Mouse (Mus musculus) hindbrain, embryonic 13.5 days (tissue): ENCODE measurements around the gene Acsbg1. TPM values are rescaled to one million over a fixed set of nuclear protein-coding genes. Genes with fewer than 3 reads are reported as not detected.

ENCODE experiments used
- ATAC-seq: fragments of 200-750 bp; cut with Nextera tagmentation; 2 replicates; pipeline ENCODE4 v1.8.0; 2017; ENCODE audit warnings: moderate TSS enrichment; ENCODE audit not compliant: low FRiP score
- H3K27ac ChIP-seq: fragments of 300-500 bp; sonication (generic); 2 replicates; pipeline ENCODE4 v1.5.1; 2015; ENCODE audit warnings: inconsistent platforms, mild to moderate bottlenecking, moderate library complexity
- H3K27me3 ChIP-seq: fragments of 300-500 bp; sonication (generic); 2 replicates; pipeline ENCODE4 v1.6.1; 2015; ENCODE audit warnings: mild to moderate bottlenecking, inconsistent platforms
- H3K36me3 ChIP-seq: fragments of 300-500 bp; sonication (generic); 2 replicates; pipeline ENCODE4 v1.6.1; 2015; ENCODE audit warnings: mild to moderate bottlenecking, inconsistent platforms
- H3K4me1 ChIP-seq: fragments of 300-500 bp; sonication (generic); replicated peaks from 2 replicates; pipeline ENCODE4 v1.6.1; 2015; ENCODE audit warnings: inconsistent platforms
- H3K4me2 ChIP-seq: fragments of 300-500 bp; sonication (generic); 2 replicates; pipeline ENCODE4 v1.6.1; 2015; ENCODE audit warnings: inconsistent platforms, mild to moderate bottlenecking, moderate library complexity
- H3K4me3 ChIP-seq: fragments of 300-500 bp; sonication (generic); 2 replicates; pipeline ENCODE4 v1.5.1; 2015; ENCODE audit warnings: mild to moderate bottlenecking, inconsistent platforms
- H3K9ac ChIP-seq: fragments of 300-500 bp; sonication (generic); 2 replicates; pipeline ENCODE4 v1.6.1; 2015; ENCODE audit warnings: mild to moderate bottlenecking, inconsistent platforms
- H3K9me3 ChIP-seq: fragments of 300-500 bp; sonication (generic); 2 replicates; pipeline ENCODE4 v1.6.1; 2016; ENCODE audit warnings: inconsistent platforms
- WGBS: fragments of 180-500 bp; shearing (Covaris S2); methylation state at CpG from one replicate; pipeline ENCODE4 v1.1.7; 2015; 5-methylcytosine and 5-hydroxymethylcytosine counted together
- microRNA-seq: library from miRNA; unstranded; fragments of <30 nt; microRNA quantifications from one replicate; pipeline ENCODE4, GENCODE M21; 2016
- polyA plus RNA-seq: library from polyadenylated mRNA; unstranded; fragments of >200 nt; fragmentation: Nextera tagmentation; extraction: Ambion mirVana; gene quantifications from 2 replicates; pipeline ENCODE4 v1.2.1, GENCODE M21; 2015

Gene Acsbg1
- polyA plus RNA-seq, 1 experiment from 2014 or later = 15.6 TPM

DNA sequence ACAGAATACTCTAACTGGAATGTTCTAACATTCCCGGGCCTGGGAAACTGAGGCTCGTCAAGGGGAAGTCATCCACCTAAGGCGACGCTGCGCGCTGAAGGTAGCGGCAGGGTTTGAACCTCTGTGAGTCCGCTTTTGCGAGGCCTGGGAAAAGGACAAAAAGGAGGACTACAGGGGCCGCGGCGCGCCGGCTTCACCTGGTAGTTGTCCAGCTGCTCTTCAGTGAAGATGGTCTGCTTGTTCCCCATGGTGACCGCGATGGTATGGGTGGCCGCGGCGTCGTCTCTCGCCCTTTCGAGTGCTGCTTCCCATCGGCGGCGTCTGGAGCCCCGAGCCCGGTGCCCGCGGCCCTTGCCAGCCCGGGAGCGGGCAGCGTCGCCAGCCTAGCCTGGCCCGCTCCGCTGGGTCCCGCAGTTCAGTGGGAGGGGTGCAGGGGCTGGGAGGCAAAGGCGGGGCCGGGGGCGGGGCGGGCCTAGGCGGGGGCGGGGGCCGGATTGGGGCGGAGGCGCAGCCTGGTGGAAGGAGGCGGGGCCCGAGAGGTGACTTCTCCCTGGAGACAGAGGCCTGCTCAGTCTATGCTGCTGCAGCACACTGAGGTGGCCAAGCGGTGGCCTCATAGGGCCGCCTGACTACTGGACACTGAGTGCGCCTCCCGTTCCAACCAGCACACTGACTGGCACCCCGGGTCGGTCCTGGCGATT, 101.7 kb downstream of the Acsbg1 start, which contains the start of gene Cib2:
Gene Cib2, minus strand, starts transcription at position 448 of the 701 bp plus-strand sequence.
- Histone ChIP-seq H3K4me3 (peak within 1 kb of the TSS; percentile 54), H3K9me3 (no peaks in the 10 kb centered on the region), H3K4me2 (peak within 1 kb of the TSS; percentile 71), H3K4me1 (peaks cover 21% of the 10 kb centered on the region), H3K9ac (peak within 1 kb of the TSS; percentile 73), H3K36me3 (no peaks in the 10 kb centered on the region), H3K27ac (peak within 1 kb of the TSS; percentile 19; the same call in 1 of the 2 replicates), H3K27me3 (no peaks in the 10 kb centered on the region)
- 2% methylated on average over 51 of the region's 54 CpGs for WGBS
- peak; percentile 98 for ATAC-seq

DNA sequence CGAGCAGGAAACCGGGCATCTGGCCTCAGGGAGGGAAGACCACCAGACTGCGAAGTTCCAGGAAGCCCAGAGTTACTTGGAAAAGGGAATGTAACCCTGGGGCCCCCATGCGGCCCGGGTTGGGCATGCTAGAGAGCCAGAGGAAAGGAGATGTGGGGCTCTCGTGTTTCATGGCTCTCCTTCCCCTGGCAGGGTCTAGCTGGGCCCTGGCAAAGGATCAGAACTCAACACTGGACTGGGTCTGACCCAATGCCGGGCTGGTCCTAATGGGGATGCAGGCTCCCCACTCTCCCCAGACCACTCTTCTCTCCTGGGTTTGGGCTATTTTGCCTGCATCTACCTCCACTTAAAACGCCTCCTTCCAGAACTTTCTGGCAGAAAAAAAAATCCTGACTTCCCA, 102.9 kb downstream of the Acsbg1 start:
- 76% methylated on average over 8 of the region's 8 CpGs for WGBS
- Histone ChIP-seq H3K27me3 (no peaks in the 10 kb centered on the region), H3K36me3 (no peaks in the 10 kb centered on the region), H3K4me2 (peak overlapping the region; percentile 71; the same call in 1 of the 2 replicates), H3K4me3 (no peak overlapping the region), H3K27ac (no peak overlapping the region), H3K4me1 (peaks cover 21% of the 10 kb centered on the region), H3K9ac (no peak overlapping the region), H3K9me3 (no peaks in the 10 kb centered on the region)
- ATAC-seq = no peak

DNA sequence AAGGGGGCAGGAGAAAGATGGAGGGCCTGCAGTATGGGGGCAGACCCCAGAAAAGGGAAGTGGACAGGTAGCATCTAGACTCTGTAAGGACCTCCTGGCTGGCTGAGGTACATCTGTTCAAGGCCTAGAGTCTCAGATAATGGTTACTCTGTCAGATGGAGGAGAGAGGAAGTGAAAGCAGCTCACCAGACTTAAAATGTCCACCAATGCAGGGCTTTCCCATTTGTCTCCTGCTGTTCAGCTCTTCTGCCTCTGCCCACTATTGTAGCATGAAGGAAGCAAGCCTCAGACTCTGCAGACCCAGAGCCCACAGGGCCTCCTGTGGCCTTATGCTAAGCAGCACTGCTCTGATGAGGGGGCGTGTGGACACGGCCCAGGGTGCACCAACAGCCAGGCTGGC, 106.6 kb downstream of the Acsbg1 start:
- no peak for ATAC-seq
- Histone ChIP-seq H3K4me1 (peaks cover 17% of the 10 kb centered on the region), H3K9me3 (no peaks in the 10 kb centered on the region), H3K9ac (no peak overlapping the region), H3K27me3 (no peaks in the 10 kb centered on the region), H3K27ac (no peak overlapping the region), H3K4me2 (no peak overlapping the region), H3K36me3 (0 out of 2 replicates have a peak, but pooled peaks cover 2% of the 10 kb centered on the region), H3K4me3 (no peak overlapping the region)
- 68% methylated on average over 2 of the region's 2 CpGs for WGBS

Small RNAs within 50 kb of the gene (microRNA-seq; reads per million reads assigned to microRNA genes)
- gene Mir5710 = not detected

Other genes with a start within 250 kb of the Acsbg1 start
- gene Dmxl2, start 160.2 kb downstream of the Acsbg1 start, polyA plus RNA-seq = 43.3 and 44.0 TPM in 2 replicates
- gene Sh2d7, start 122.9 kb downstream of the Acsbg1 start, polyA plus RNA-seq = 0.08 TPM in 1 of 2 replicates, not detected in the other
- 42.4 and 45.2 TPM in 2 replicates for gene Cib2, start 101.7 kb downstream of the Acsbg1 start, polyA plus RNA-seq
- gene Idh3a, start 75.5 kb downstream of the Acsbg1 start, polyA plus RNA-seq = 122 and 126 TPM in 2 replicates
- 4.8 and 7.2 TPM in 2 replicates for gene Dnaja4, start 37.0 kb upstream of the Acsbg1 start, polyA plus RNA-seq
- 110 and 112 TPM in 2 replicates for gene Wdr61, start 72.6 kb upstream of the Acsbg1 start, polyA plus RNA-seq
- gene Crabp1, start 102.9 kb upstream of the Acsbg1 start, polyA plus RNA-seq = 368 and 389 TPM in 2 replicates
- gene Ireb2, start 201.9 kb upstream of the Acsbg1 start, polyA plus RNA-seq = 46.0 and 46.5 TPM in 2 replicates